Mouse (Mus musculus) hematopoietic stem cell, adult 5-6 weeks (primary cell): ENCODE measurements at regions not wholly inside any gene's neighbourhood (a gene's known extent, or its start where the extent isn't known, plus 50 kb on each side); places are given as distances from the start of the nearest gene placed in this dataset.

ENCODE experiments used
- ATAC-seq, 2 experiments: fragments of 125-278 bp in 1 of 2; replicated peaks in 1 of 2; 2 replicates each; pipeline ENCODE4 v1.8.0; 2016 to 2017; ENCODE audit warnings: inconsistent platforms in 2 of 2, mild to moderate bottlenecking in 2 of 2, moderate number of reproducible peaks in 2 of 2, low read depth in 1 of 2, moderate TSS enrichment in 1 of 2; ENCODE audit not compliant: low FRiP score in 2 of 2, poor library complexity in 2 of 2, severe bottlenecking in 2 of 2, insufficient read depth in 1 of 2, low TSS enrichment in 1 of 2

DNA sequence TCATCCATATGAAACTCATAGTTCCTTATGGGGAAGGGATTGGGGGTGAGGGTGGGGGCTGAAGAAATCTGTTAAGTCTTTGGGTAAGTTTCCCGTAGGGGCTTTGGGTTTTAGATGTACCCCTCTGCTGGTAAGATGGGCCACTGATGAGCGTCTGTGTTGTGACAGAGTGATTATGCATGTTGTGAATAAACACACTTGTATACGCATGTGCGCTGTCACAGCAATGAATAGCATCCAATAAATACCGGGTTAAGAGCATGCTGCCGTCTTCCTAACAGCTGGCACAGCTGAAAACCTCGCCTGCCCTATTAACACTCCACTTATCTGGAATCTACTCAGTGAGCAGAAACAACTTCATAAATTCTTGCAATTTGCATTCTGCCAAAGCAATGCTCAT is 337.0 kb downstream of the Igsf11 start:
- ATAC-seq: no peak

GRCm38 (mm10) chr16:39230439-39230838 is 338.0 kb downstream of the Igsf11 start:
- no peak for ATAC-seq

GRCm38 (mm10) chr16:39234290-39234689 is 341.8 kb downstream of the Igsf11 start:
- ATAC-seq: no peak

GRCm38 (mm10) chr16:39273490-39273889 is 381.0 kb downstream of the Igsf11 start:
- ATAC-seq: no peak

GRCm38 (mm10) chr16:39284484-39284883 is 392.0 kb downstream of the Igsf11 start:
- no peak for ATAC-seq

GRCm38 (mm10) chr16:39285028-39285744 is 392.7 kb downstream of the Igsf11 start:
- ATAC-seq: no peak

DNA sequence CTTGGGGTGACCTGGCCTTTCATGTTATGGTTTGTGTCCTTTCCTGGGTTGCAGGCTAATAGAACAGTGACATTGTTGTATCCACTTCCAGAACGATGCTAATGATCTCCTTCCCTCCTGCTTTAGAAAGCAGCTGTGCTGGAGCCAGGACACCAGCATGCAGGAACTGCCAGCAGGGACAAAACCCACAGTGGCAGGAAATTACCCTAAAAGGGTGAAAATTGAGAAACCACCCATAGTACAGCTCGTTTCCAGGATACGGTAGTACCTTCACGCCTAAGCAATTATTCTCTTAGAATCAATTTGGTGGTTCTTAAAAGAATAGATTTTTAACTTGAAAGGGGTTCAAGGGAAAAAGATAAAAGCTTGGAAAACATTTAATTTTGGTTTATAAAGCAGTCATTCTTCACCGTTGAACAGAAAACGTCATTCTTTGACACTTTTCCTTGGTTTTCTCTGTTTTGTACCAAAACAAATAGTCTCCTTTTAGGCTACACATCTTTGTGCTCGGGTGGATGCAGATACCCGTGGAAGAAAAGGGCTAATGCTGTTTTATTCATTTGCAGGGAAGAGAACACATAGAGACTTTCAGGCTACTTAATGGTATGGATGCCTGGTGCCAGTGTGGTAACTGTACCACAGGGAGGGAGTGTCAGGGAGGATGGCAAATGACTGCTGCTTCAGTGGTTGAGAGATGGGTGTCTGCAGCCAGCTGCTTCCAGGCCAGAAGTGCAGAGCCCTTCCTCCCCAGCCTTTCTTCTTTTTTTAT is 394.5 kb downstream of the Igsf11 start:
- ATAC-seq: no peak

DNA sequence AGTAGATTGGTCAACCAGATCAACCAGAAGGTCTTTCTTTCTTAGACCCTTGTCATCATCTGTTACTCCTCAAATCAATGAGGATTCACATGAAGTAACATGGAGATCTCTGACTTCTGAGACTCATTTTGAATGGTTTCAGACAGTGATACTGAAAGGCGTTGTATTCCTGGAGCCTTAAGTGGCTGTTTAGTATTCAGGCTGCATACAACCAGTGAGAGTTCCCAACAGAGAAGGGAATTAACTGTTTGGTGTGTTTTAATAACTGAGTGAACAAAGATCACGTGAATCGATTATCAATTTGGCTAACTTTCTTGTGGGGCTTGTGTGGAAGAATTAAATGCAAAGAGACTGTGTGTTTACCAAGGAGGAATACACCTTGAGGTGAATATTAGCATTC is 406.4 kb downstream of the Igsf11 start:
- ATAC-seq: no peak

- no peak for ATAC-seq
Measured at GRCm38 (mm10) chr16:39302902-39303361, 410.5 kb downstream of the Igsf11 start.

- ATAC-seq: no peak
Measured at GRCm38 (mm10) chr16:39303371-39303770, 410.9 kb downstream of the Igsf11 start.

- ATAC-seq: no peak
Measured at GRCm38 (mm10) chr16:39307951-39308350, 415.5 kb downstream of the Igsf11 start.

DNA sequence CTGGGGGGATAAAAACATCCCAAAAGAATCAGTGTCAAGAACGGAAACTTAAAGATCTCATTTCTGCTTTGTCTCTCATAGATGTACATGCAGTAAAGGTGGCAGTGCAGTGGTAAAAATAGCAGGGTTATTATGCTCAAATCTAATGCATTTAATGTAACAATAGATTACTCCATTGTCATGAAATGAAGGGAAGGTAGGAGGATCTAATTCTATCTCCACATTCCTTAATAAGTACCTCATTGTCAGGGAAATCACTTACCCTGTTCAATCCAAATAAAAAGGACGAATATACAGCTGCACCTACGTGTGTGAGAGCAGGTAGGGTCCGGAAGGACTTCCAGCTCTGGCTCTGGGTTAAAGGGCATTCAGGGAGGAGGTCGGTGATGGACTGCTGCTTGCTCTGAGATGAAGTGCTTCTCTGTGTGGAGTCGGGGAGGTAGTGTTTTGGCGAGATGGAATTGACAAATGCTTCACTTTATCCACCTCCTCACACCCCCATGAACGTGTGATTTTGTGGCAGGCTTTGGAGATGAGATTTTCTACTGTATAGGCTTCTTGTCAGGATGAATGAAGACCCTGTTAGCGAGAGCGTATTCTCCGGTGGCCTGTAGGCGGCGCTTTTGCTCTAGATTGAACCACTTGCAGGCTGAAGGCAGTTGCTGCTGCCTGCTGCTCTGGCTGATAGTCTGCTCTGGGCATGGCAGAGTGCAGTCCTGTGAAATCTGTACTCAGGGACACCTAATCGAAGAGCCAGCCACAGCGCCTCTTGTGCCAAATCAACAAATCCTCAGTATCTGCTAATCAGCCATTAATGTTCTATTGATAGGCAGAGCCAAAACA is 424.5 kb downstream of the Igsf11 start:
- no peak for ATAC-seq

GRCm38 (mm10) chr16:39325627-39326026 is 433.2 kb downstream of the Igsf11 start:
- no peak for ATAC-seq

DNA sequence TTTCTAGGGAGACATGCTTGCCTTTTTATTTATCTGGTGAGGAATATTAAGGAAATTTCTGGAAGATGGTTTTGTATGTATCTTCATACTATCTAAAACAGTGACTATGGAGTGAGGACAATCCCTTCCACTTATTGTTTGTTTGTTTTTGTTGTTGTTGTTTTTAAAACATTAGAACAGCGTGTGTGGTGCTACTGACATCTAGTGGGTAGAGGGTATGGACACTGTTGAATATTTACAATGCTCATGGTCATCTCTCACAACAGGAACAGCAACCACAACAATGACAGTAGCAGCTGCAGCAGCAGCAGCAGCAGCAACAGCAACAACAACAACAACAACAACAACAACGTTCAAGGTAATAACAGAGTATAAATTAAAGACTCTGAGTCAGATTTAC is 471.2 kb downstream of the Igsf11 start:
- no peak for ATAC-seq

DNA sequence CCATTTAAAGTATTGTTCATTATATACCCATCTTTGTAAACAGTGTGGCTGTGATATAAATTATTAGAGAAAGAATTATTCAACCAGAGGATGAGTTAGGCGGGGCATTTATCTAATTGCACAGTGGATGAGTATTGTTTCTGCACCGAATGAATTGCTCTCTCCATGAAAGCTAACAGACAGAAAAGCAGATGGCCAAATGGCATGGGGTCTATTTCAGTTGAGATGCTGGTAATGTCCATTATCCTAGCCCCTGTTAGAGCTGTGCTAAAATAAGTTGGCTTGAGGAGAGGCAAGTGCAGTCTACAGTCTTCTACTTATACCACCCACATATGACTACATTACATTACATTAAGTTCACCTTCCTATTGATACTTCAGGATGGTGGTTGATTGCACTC is 475.8 kb downstream of the Igsf11 start:
- ATAC-seq: no peak

DNA sequence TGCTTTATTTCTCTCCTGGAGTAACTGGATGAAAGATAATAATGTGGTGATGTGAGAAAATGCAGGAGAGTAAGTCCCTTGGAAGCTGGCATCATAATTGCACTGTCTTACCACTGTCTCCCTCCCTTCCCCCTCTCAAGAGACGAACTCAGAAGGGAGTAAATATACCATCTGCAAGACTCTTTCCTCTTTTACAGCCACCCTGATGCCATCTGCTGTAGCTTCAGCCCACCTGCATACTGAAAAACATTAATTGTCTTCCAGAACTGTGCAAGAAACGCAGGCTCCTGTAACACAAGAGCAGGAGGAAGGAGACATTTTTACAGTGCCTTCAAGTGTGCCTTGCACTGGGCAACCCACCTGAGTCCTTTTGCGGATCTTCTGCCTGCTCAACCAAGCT is 482.1 kb downstream of the Igsf11 start:
- no peak for ATAC-seq

DNA sequence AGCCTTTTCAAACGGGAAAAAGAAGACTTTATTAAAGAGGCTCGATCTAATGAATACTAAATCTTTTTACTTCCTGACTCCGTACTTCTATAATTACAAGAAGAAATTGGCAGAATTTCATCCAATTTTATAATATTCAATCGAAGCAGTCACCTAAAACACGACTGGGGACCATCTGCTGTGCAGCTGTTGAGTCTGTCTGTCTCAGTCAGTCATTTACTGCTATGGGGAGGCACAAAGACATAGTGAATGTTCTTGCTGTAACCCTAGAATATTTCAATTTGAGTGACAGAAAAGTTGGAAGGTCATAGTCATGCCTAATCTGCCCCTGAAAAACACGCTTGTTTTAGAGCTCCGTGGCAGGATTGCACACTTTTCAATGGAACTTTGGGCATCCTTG is 487.5 kb downstream of the Igsf11 start:
- no peak for ATAC-seq

- no peak for ATAC-seq
Measured at GRCm38 (mm10) chr16:39389943-39390342, 497.5 kb downstream of the Igsf11 start.
